ENCODE assay signal across 17 mouse cellular contexts in genomic region chr10:106738190-106738589, GRCm38 (mm10).
"Had no signal": no experiment of that assay in that cellular context is flagged by ENCODE, and none has a peak within 500 bp of the region (broad histone marks: within the 10 kb centered on the region; RNA-seq: fewer than 3 reads in every experiment).

No protein-coding gene starts in this region.

- H3K36me3 ChIP-seq: midbrain, embryonic 10.5 days; midbrain, embryonic 12.5 days; neural tube, embryonic 12.5 days had no signal

- H3K27me3 ChIP-seq: midbrain, embryonic 12.5 days; neural tube, embryonic 12.5 days had no signal

- DNase-seq: lung, adult 18-20 months; lung, embryonic 14.5 days; lung, postnatal 10 days; lung, postnatal 4 days; midbrain, embryonic 14.5 days; right cerebral cortex, adult 18-20 months; right cerebral cortex, postnatal 25 days; right cerebral cortex, postnatal 4 days; spleen, adult 18-20 months; thymus, adult 18-20 months; thymus, postnatal 14 days; thymus, postnatal 36 days had no signal

- ATAC-seq: midbrain, embryonic 16.5 days had no signal

- H3K4me2 ChIP-seq: lung, embryonic 14.5 days; midbrain, embryonic 12.5 days; neural tube, embryonic 12.5 days had no signal

- H3K4me3 ChIP-seq: midbrain, embryonic 10.5 days; midbrain, embryonic 12.5 days; neural tube, embryonic 12.5 days had no signal

- H3K27ac ChIP-seq: liver, embryonic 14.5 days; midbrain, embryonic 10.5 days; midbrain, embryonic 12.5 days; neural tube, embryonic 12.5 days had no signal

- H3K9me3 ChIP-seq: midbrain, embryonic 10.5 days; midbrain, embryonic 12.5 days; neural tube, embryonic 12.5 days had no signal

- H3K4me1 ChIP-seq: midbrain, embryonic 10.5 days; midbrain, embryonic 12.5 days; neural tube, embryonic 12.5 days had no signal

- H3K9ac ChIP-seq: liver, embryonic 14.5 days; lung, embryonic 14.5 days; midbrain, embryonic 12.5 days; neural tube, embryonic 12.5 days had no signal
